Mouse (Mus musculus) right cerebral cortex, postnatal 25 days (tissue): ENCODE results near the gene Zmynd12.

Experiments used
- DNase-seq: peaks from one replicate; pipeline ENCODE4 v3.0.0; 2022

The Zmynd12 gene

DNA sequence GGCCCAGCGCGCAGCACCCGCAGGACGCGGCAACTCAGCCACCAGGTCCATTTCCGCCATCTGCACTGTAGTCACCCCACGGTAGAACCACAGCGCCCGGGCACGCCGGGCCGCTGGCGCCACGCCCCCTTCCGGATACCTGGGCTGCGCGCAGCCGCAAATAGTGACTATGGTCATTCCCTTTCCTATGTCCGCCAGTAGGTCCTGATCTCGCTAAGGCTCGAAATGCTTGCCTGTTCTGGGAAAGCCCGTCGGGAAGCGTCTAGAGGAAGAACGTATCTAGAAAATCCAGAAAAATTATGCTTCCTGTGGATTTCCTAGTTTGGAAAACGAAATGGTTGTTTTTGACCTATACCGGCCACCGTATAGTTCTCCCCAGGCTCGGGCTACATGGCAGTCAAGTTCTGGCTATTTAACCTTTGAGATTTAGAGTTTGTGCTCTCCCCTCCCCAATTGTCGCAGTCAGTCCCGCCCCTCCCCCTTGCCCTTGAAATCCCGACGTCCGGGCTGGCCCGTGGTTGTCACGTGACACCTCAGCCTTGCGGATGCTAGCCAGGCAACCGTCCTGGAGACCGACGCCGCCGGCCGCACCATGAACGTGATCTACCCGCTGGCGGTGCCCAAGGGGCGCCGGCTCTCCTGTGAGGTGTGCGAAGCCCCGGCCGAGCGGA is at the start of gene Zmynd12, which contains the start of gene Ppcs:
Gene Zmynd12 (plus strand): TSS at position 521 of the 671 bp plus-strand sequence.
Gene Ppcs (minus strand): TSS at position 127 of the 671 bp plus-strand sequence.
- DNase-seq = peak; percentile 88

DNA sequence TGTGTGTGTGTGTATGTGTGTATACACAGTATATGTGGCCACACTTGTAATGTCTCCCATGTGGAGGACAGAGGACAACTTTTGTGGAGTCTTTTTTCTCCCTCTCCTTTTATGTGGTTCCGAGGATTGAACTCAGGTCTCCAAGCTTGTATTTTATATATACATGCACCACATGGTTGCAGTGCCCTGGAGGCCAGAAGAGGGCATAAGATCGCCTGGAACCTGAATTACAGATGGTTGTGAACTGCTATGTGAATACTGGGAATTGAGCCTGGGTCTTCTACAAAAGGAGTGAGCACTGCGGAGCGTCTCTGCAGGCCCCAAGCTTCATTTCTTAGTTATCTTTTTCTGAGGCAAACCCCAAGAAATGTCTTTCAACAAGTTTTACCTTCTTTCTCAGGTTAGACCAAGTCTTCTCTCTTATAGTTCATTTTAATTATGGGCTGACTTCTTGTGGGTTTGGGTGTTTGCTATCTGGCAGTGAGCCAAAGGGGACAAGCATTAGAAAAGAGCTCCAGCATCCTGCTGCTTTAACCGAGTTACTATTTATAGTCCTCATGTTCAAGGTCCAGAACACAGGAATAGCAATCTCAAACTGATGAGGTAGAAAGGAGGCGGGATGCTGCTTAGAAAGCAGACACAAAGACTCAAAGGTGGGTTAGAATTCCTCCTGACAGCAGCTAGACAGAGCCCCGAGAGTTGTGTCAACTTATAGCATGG is 41.0 kb upstream of the Zmynd12 start:
- DNase-seq = no peak

GRCm38 (mm10) chr4:119389184-119389583 is 33.4 kb upstream of the Zmynd12 start:
- no peak for DNase-seq

DNA sequence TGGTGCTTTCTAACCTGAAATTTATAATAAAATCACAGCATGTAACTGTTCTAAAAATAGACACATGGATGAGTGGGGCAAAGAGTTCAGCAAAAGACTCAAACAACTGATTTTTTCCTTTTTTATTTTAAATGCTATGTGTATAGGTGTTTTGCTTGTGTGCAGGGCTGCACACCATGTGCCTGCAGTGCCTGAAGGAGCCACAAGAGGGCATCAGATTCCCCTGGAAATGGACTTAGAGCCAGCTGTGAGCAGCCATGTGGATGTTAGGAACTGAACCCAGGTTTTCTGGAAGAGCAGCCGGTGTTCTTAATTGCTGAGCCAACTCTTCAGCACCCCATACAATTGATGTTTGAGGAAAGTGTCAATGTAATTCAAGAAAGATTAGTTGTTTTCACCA is 32.2 kb upstream of the Zmynd12 start:
- no peak for DNase-seq

GRCm38 (mm10) chr4:119398751-119399150 is 23.9 kb upstream of the Zmynd12 start:
- no peak for DNase-seq

- DNase-seq = no peak
These were observed 21.7 kb upstream of the Zmynd12 start for GRCm38 (mm10) chr4:119400896-119401295.

DNA sequence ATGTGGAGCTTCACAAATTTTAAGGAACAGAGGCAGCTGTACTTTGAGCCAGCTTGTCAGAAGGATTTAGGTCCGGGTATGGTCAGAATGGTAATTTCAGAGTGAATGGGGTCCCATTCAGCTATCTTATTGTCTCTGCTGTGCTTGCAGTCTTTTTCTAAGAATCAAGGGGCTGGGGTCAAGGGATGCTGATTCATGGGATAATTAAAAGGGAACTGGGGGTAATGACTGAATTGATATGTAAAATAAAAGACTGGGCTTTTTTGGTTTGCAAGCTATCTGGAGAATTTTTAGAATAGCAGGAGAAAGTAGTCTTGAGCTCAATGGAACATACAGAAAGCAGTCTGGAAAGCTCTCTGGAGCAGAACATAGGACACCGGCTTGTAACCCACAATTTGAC is 19.2 kb upstream of the Zmynd12 start:
- no peak for DNase-seq

DNA sequence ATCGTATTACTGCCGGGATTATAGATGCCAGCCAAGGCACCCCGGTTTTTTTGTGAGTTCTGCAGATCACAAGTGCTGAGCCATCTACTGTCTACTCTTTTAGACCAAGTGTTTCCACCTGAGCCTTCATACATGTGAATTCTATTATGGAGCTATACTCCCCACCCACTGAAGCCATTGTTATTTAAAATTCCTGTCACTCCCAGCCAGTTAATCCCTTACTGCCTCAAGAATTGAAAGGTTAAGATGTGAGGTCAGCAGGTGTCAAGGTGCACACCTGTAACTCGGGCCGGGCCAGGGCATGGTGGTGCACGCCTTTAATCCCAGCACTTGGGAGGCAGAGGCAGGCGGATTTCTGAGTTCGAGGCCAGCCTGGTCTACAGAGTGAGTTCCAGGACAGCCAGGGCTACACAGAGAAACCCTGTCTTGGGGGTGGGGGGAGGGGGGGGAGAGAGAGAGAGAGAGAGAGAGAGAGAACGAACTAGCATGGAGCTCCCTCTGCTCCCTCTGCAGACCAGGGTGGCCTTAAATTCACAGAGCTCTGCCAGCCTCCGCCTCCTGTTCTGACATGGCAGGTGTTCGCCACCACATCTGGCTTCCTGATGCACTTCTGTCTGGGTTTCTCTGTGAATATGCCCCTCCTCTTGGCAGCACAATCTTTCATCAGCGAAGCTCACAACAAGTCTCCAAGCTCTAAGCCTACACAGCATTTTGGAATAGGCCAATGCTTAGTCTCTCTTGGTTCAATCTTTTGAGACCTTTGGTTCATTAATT is 10.6 kb upstream of the Zmynd12 start:
- DNase-seq = no peak

DNA sequence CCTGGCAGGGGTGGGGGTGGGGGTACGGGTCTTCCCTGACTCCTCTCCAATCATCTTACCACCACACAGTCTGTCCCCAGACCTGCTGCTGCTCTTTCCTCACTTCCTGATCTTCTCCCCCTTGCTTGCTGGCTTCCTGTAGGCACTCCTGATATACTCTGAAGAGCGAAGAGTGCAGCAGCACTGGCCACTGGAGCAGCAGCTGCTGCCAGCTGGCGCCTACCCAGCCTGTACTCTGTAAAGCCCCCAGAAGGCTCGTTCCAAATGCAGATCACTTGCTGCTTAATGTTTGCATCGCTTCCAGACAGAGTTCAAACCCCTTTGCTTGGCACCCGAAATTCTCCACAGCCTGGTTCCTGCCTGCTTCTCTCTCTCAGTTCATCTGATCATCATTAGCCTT is 9.8 kb upstream of the Zmynd12 start:
- no peak for DNase-seq

- DNase-seq = peak; percentile 97
These were observed 7.4 kb upstream of the Zmynd12 start, which contains the start of gene Ccdc30 for GRCm38 (mm10) chr4:119415072-119415753. Gene Ccdc30, minus strand, starts transcription at chr4:119415521.

GRCm38 (mm10) chr4:119417270-119417669 is 5.3 kb upstream of the Zmynd12 start:
- no peak for DNase-seq

DNA sequence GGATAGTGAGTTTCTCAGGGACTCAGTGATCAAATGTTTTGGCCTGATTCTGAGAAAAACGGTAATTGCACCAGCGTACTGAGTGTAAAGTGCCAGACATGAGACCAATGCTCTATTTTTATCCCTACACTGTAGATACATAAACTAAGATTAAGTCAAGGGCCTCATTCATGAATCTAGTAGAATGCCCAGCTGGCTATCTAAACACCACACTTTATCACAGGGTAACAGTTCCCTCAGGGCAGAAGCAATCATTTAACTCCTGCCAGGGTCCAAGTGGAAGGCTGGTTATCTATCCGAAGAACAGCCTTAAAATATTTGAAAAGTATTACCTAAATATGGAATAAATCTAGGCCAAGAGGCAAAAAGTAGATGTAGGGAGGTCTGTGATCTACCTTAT is 4.7 kb upstream of the Zmynd12 start:
- no peak for DNase-seq

DNA sequence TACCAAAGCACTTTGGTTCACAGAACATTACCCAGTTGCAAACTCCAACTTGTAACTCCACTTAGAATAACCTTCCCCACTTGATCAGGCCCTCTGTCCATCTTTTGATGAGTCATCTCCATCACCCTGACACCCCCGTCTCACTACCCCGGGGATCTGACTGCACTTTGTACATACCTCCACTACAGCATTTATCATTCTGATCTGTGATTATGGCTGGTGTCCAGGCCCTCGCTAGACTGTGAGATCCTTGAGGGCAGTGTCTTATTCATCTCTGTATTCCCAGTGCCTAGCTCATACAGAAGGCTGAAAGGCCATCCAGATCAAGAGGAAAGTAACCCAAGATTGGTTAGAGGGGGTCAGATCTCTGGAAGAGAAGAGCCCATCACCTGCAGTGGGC is 1.4 kb upstream of the Zmynd12 start:
- no peak for DNase-seq

DNA sequence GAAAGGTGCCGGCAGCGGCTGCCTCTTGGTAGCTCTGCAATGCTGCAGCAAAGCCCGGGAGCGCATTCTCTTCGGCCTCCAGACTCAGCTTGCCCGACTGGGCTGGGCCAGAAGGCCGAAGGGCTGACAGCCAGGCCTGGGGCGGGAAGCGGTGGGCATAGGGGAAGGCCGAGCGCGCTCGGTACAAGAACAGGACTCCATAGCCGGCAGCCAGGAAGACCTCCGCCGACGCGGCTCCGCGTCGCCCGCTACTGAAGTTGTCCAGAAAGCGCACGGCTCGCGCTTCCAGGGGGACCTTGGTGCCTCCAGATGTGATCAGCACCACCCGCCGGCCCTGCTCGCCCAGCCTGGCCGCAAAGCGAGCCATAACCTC is 707 bp upstream of the Zmynd12 start:
- DNase-seq = no peak

DNA sequence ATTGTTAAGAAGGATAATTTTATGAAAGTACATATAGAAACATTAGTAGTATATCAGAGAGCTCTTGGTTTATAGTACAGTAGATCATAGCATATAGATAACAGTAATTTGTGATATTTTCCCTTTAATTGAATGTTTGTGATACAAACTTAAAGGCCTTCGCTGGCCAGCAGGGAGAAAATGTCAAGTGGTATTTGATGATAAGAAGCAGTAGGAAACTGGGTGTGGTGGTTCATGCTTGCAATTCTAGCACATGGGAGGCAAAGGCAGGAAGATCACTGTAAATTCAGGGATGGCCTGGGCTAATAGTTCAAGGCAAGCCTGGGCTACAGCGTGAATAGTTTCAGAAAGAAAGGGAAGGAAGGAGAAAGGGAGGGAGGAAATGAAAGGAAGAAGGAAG is 2.5 kb downstream of the Zmynd12 start:
- DNase-seq = no peak

GRCm38 (mm10) chr4:119425601-119426000 is 3.0 kb downstream of the Zmynd12 start:
- DNase-seq = no peak

- DNase-seq = no peak
These were observed 5.1 kb downstream of the Zmynd12 start for GRCm38 (mm10) chr4:119427680-119428079.

GRCm38 (mm10) chr4:119430678-119431077 is 8.1 kb downstream of the Zmynd12 start:
- peak; percentile 20 for DNase-seq

GRCm38 (mm10) chr4:119437936-119438335 is 15.3 kb downstream of the Zmynd12 start:
- no peak for DNase-seq

DNA sequence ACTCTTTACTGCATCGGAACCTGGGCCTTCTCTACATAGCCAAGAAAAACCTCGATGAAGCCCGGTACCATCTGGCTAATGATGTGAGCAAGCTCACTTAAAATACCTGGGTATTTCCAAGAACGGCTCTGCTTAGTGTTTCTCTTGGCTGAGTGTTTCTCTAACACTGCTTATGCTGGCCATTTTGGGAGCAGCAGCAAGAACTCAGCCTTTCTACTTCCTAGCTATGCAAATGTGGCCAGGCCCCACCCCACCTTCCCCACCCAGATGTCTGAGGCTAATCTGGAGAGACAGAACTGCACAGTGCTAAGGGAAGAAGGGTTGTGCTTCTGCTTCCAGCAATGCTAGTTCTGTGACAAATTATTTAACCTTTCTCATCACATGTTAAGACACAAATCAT is 19.2 kb downstream of the Zmynd12 start:
- DNase-seq = peak; percentile 15

DNA sequence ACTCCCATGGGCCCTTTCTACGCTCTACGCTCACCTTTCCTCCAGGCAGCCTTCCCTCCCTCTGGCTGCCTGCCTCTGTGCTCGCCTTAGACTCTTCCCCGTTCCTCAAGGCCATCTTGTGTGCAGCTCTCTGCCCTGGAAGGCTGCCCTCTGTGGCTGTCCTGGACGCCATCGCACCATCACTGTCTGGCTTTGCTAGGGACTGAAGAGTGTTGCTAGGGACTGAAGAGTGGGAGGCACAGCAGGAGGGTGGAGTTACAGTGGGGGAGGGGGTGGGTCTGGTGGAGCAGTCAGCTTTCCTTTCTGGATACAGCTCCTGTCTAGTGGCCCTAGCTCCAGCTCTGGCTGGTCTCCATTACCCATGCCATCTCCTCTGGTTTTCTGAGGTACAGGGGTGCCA is 19.9 kb downstream of the Zmynd12 start:
- DNase-seq = no peak

DNA sequence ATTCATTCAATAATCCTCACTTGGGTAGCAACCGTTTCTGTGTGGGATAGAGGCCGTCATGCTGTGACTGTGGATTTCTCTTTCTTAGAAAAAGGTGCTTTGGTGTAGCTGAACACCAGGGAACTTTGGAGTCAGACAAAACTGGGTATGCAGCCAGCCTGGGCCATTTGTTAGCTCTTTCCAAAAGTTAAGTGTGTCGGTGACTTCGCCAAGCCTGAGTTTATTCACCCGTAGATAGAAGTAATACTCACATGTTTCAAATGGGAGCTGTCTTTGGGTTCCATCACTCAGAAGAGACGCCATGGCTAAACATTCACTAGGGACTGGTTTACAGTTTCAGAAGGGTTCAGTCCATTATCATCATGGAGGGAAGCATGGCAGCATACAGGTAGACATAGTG is 24.6 kb downstream of the Zmynd12 start:
- DNase-seq = no peak

DNA sequence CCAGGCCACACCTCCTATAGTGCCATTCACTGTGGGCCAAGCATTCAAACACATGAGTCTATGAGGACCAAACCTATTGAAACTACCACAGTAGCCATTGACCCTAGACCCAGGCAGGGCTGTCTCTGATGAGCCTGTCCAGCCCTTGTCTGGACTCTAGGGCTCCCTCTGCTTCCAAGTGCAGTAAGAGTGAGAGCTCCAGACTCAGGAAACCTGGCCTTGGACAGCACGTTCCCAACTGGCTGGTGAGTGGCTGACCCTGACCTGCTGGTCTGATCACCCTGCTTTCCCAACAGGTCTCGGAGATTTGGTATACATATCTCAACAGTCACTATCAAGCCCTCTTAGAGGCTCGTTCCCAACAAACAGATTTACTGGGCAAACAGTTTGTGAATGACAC is 25.2 kb downstream of the Zmynd12 start:
- DNase-seq = no peak
